Mouse (Mus musculus): Measurements from ENCODE around the gene Hspa1a.
"Not testable (repeated sequence)": the region's sequence is repeated elsewhere in the genome, so short reads cannot be mapped to it uniquely, and the experiment has no call there.

Gene Hspa1a

DNA sequence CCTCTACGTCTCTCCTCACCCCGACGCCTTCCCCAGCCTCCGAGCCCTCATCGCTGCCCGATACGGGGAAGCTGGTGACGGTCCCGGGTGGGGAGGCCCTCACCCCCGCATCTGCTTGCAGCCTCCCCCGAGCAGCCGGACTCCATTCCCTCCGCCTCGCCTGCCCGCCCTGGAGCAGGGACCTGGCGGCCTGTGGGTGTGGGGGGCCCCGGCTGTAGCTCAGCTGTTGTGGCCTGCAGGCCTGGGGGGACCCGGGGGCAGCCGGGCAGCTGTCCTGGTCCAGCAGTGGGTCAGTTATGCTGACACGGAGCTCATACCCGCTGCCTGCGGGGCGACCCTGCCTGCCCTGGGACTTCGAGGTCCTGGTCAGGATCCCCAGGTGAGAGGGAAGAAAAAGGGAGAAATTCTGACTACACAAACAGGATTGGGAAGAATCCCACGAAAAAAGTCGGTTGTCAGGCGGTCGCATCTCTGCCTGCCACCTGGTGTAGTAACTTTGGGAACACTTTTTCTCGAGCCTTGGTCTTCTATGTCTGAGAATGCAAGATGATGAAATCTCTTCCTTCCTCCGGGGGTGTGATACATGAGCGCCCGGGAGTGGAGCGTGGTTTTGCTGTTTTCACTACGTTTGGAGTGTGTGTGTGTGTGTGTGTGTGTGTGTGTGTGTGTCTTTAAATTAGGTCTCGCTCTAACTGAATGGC lies 29.6 kb upstream of the Hspa1a start:
- DNase-seq (ENCODE audit: low read depth, low spot score) = no peak

DNA sequence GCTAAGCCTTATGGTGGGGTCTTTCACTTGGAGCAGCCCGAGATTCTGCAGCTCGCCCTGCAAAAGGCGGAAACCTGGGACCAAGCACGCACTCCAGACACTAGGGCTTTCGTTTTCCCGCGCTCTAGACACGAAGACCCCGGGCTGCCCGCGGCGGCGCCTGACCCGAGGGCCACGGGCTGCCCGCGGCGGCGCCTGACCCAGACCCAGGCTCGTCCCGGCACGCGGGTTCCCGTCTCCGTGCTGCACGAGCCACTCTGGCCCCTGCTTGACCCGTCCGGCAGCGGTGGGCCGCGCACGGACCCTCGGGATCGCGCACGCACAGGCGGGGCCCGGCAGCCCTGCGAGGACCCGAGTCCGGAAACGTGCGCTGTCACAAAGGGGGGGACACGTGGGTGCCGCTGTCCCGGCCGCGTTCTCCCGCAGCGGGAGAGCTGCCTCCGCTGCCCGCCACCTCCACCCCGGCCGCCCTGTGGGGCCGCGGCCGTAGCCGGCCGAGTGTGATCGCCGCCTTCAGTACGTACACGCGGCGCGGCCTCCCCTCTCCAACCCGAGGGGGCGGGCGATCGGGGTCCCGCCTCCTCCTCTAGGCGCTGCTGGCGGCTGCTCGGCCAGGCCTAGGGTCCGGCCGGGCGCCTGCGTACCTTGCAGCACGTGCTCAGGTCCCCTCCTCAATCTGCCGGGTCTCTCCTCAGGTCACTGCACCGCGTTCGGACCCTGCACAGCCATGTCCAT lies 28.9 kb upstream of the Hspa1a start, which contains the start of gene Vars:
Vars (plus strand) TSS at position 271 of the 735 bp plus-strand sequence.
- peak; percentile 57 for DNase-seq (ENCODE audit: low read depth, low spot score)

DNA sequence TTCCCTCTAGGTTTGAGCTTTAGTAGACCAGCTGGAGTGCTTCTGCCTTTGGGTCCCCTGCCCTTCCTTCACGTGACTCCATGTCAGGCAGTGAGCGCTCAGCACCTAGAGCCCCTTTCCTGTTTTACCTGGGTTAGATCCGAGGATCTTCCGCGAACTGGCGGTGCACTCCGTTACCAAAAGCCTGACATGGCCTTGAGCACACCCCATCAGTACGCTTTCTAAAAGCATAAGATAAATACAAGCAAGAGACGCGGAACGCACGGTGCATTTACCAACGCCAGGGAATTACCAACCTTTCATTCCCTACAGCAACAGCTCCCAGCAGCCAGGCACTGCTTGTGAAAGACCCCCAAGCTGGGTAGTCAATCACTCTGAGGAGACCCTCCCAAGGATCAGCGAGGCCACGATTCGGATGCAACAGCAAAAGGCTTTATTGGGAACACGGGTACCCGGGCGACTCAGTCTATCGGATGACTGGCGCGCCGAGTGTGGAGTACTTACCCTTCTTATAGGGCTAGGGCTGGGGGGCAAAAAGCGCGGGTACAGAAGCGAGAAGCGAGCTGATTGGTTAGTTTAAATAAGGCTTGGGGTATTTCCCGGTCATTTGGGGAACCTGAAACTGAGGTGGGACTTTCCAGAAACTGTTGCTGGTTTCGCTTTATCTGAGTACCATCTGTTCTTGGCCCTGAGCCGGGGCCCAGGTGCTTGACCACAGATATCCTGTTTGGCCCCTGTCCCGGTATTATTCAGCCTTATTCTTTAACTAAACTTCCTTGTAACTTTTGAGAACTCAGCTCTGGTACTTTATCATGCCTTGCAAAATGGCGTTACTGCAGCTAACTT lies 28.1 kb upstream of the Hspa1a start:
- DNase-seq (ENCODE audit: low read depth, low spot score) = not testable (repeated sequence)

DNA sequence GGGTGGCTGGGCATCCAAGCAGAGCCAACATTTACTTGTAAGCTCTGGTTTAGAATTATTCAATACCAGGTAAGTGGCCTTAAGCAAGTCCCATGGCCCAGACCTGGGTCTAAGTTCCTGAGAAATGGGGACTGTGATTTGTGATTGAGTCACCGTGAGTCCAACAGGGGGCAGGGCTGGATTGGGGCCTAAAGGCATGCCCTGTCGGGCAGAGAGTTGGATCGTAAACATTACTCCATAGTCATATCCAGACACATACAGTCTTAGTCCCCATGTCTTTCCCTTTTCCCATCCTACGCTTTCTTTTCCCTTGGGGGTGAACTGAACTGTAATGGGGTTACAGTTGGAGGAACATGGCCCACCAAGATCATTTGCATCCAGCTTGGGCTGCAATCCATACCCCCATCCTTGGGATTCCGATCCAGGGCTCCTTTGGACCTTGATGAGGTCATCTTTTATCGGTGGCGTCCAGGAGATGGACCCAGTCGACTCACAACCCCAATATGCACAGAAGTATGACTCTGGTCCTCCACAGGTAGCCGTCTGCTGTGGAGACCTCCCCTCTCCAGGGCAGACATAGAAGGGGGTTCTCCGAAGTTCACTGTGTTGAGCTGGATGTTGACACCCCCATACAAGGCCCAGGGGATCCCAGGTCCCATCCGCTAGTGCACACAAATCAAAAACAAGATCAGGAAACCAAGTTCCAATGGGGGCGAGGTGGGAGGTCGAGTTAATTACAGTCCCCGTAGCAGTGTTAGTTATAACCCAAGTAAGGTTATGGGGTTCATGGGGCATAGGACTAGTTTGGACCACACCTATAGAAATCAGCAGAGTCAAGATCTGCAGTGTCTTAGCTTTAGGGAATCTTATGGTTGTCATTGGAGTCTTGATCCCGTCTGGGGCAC lies 26.8 kb upstream of the Hspa1a start:
- no peak for DNase-seq (ENCODE audit: low read depth, low spot score)

DNA sequence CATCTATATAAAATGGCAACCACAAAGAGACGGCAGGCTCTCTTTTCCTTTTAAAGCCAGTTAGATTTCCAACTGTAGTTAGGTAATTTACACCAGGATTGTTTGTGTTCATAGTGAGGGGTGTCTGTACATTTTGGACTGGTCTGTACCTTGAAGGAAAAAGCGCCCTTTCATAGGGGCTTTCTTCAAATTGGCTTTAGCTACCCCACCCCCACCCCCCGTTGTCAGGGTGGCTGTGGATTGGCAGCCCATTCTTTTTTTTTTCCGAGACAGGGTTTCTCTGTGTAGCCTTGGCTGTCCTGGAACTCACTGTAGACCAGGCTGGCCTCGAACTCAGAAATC lies 25.2 kb upstream of the Hspa1a start:
- DNase-seq (ENCODE audit: low read depth, low spot score) = no peak

DNA sequence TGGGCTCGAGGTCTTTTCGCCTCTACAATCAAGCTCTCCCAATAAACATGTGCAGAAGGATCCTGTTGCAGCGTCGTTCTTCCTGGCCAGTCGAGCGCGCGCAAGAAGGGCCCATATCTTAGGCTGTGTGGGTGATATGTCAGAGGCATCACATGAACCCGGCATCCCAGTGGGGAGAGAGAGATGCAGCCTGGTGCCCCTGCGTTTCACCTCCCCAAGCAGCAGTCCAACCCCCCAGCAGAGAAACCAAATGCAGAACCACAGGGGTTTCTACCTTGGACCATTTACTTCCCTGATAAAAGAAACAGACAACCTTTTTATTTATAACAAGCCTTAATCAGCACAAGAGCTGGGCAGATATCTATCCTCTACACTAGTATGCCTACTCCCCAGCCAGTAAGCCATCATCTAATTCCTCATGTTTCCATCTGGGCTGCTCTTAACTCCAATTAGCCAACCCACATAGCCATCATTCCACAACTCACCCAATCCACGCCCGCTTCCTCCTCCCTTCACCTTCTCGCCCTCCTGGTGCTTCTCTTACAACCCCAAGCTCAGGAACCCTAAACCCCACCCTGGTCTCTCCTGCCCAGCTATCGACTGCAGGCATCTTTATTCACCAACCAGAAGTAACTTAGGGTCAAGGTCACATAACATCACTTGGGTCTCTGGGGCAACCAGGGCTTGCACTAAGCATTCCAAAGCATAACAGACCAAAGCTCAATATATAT lies 24.6 kb upstream of the Hspa1a start:
- DNase-seq (ENCODE audit: low read depth, low spot score) = no peak

DNA sequence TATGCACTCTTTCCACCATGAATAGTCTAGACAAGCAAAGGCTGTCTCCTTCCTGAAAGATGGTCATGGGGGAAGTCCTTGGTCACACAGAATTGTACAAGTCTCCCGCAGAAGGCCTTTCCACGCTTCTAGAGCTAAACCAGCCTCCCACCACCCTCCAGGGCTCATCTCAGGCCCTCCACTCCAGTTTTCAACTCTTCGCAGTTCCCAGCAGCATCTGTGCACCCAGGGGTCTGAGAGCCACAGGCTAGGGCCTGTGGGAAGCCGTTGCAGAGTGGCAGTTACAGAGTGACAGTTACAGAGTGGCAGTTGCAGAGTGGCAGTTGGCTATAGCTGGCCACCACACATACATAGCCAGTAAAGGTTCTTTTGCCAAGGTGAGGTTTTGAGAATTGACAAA lies 24.0 kb upstream of the Hspa1a start:
- DNase-seq (ENCODE audit: low read depth, low spot score) = not testable (repeated sequence)

DNA sequence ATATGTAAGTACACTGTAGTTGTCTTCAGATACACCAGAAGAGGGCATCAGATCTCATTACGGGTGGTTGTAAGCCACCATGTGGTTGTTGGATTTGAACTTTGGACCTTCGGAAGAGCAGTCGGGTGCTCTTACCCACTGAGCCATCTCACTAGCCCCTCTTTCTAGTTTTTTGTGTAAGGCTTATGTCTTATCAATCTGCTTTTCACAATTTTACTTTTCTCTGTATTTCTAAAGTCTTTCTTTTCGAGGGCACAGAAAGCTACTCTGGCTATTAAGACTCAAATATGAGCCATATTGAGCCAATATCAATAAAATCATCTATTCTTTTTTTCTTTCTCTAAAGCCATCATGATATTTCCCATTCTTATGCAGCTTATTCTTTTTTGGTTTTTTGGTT lies 23.2 kb upstream of the Hspa1a start:
- not testable (repeated sequence) for DNase-seq (ENCODE audit: low read depth, low spot score)

DNA sequence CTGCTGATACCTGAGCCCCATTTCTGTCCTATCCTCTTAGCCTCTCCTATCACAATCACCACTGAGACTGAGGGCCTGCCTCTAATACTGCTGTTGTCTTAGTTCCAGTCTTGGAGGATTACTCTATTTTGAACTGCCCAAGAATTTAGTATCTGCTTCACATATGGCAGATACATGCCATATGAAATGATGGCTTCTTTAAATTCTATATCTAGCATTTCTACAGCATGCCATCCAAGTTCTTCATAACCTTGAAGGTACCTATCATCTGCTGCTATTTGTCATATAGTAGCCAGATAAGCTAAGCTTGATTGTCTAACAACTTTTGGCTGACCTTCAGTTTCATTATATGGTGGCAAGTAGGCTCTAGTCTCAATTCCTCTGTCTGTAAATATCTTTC lies 22.8 kb upstream of the Hspa1a start:
- no peak for DNase-seq (ENCODE audit: low read depth, low spot score)

DNA sequence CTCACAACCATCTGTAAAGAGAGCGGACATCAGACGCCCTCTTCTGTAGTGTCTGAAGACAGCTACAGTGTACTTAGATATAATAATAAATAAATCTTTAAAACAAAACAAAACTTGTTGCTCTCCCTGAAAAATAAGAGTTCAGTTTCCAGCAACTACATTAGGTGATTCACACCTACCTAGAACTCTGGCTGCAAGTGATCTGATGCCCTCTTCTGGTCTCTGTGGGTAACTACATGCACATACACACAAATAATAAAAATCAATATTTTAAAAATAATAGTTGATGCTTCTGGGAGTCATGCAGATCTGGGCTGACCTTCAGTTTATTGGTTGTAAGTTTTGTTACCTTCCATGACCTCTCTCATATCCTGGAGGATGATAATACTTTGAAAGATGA lies 12.3 kb upstream of the Hspa1a start:
- DNase-seq (ENCODE audit: low read depth, low spot score) = no peak

DNA sequence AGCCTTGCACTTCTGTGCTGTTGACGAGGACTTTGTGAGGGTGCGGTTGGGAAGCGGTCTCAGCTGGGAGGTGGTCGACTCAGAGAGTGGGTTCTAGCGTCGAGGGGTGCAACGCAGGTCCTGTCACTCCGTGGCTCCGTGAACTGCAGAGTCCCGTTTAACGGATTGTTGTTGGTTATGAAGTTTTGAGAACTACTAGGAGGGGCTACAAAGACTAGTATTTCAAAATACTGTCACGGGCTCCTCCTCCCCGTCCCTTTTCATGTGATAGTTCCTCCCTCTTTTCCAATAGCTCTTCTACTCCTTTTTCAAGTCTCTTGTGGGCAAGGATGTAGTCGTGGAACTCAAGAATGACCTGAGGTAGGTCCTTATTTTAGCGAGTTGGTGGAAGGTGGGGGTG lies 10.4 kb upstream of the Hspa1a start:
- DNase-seq (ENCODE audit: low read depth, low spot score) = no peak

DNA sequence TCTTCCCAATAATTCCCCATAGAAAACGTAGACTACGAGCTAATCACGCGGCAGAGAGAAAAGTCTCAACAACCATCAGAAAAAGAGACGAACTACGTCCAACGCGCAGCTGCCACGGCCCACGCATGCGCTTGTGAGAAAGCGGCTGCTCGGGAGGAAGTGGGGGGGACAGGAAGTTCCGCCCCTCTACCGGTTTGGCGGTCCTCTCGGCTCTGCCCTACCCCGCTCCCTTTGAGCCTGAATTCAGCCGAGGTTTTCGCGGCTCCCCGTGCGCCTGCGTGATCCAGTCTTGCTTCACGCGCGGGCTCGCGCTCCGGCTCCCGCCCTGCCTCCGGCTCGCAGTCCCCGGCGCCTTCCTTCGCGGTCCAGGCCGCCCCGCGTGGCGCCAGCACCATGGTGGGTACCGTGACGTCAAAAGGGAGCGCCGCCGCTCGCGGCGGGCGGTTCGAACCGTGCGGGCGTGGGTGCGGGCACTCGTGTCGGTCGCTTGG lies 9.8 kb upstream of the Hspa1a start, which contains the start of gene Lsm2:
Lsm2 (plus strand) TSS at position 173 of the 491 bp plus-strand sequence.
- DNase-seq (ENCODE audit: low read depth, low spot score) = peak; percentile 92

DNA sequence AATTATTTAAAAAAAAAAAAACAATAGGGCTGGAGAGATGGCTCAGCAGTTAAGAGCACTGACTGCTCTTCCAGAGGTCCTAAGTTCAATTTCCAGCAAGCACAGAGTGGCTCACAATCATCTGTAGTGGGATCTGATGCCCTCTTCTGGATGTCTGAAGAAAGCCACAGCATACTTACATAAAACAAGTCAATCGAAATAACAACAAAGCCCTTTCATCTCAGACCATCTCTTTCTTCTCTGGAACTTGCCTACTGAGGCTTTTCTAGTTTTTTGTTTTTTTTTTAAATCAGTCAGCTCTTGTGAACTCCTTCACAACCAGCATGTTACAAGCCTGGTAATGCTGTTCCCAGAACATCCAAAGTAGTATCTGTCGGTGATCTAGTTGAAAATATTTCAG lies 8.7 kb upstream of the Hspa1a start:
- peak; percentile 65 for DNase-seq (ENCODE audit: low read depth, low spot score)

DNA sequence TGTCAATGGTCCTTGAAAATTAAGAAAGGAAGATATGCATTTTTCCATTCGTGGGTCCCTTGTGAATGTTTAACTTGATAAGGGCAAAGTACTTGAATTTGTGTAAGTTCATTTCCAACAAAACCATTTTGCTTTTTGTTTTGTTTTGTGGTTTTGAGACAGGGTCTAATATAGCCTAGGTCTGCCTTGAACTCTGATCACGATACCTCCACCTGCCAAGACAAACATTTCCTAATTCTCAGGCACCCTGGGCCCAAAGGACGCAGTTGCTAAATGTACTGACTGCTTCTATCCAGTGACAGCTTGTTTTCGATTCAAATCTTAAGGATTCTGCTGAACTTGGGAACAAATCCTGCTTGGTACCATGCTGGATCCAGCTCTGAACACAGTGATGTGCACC lies 7.7 kb upstream of the Hspa1a start:
- no peak for DNase-seq (ENCODE audit: low read depth, low spot score)

DNA sequence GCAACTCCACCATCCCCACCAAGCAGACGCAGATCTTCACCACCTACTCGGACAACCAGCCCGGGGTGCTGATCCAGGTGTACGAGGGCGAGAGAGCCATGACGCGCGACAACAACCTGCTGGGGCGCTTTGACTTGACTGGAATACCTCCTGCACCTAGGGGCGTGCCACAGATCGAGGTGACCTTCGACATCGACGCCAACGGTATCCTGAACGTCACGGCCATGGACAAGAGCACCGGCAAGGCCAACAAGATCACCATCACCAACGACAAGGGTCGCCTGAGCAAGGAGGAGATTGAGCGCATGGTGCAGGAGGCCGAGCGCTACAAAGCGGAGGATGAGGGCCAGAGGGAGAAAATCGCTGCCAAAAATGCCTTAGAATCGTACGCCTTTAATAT lies 6.3 kb upstream of the Hspa1a start:
- DNase-seq (ENCODE audit: low read depth, low spot score) = no peak

DNA sequence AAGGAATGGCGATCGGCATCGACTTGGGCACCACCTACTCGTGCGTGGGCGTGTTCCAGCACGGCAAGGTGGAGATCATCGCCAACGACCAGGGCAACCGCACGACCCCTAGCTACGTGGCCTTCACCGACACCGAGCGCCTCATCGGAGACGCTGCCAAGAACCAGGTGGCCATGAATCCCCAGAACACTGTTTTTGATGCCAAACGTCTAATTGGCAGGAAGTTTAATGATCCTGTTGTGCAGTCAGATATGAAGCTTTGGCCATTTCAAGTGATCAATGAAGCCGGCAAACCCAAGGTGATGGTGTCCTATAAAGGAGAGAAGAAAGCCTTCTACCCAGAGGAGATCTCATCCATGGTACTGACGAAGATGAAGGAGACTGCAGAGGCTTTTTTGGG lies 5.0 kb upstream of the Hspa1a start:
- DNase-seq (ENCODE audit: low read depth, low spot score) = no peak

DNA sequence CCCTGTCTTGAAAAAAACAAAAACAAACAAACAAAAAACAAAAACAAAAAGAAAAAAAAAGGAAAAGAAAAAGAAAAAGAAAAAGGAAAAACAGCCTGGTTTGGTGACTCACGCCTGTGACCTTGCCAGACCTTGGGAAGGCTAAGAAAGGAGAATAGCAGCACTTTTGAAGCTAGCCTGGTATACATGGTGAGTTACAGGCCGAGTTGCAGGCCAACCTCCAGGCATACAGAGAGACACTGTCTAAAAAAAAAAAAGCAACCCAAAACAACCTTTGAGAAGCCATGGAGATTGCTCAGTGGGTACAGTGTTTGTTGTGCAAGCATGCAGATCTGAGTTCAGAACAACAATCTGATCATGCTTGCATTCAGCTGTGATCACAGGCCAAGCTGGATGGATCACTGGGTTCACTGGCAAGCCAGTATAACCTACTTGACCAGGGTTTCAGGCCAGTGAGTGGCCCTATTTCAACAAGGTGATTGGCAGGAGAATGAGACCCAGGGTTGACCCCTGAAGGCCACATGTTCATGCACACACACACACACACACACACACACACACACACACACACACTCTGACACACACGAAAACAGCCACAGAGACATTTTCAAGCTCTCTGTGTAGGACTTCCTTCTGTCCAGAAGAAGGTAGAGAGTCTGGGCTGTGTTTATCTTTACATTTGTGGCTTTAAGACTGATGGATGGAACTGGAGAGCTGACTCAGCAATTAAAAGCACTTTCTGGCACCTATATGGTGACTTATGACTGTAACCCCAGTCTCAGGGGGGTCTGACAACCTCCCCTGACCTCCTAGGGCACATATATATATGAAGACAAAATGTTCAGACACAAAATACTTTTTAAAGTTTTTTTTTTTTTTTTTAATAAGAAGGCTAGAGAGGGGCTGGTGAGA lies 3.9 kb upstream of the Hspa1a start:
- DNase-seq (ENCODE audit: low read depth, low spot score) = no peak

DNA sequence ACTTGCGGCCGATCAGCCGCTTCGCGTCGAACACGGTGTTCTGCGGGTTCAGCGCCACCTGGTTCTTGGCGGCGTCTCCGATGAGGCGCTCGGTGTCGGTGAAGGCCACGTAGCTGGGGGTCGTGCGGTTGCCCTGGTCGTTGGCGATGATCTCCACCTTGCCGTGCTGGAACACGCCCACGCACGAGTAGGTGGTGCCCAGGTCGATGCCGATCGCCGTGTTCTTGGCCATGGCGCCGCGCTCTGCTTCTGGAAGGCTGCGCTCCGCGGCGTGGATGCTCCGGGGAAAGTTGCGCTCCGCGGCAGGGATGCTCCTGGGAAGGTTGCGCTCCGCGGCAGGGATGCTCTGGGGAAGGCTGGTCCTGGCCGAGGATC lies 275 bp downstream of the Hspa1a start:
- not testable (repeated sequence) for DNase-seq (ENCODE audit: low read depth, low spot score)

DNA sequence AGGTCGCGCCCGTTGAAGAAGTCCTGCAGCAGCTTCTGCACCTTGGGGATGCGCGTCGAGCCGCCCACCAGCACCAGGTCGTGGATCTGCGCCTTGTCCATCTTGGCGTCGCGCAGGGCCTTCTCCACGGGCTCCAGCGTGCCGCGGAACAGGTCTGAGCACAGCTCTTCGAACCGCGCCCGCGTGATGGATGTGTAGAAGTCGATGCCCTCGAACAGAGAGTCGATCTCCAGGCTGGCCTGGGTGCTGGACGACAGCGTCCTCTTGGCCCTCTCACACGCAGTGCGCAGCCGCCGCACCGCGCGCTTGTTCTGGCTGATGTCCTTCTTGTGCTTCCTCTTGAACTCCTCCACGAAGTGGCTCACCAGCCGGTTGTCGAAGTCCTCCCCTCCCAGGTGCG lies 1.1 kb downstream of the Hspa1a start:
- DNase-seq (ENCODE audit: low read depth, low spot score) = not testable (repeated sequence)

Data from skeletal muscle tissue, adult 2 months (tissue).